Mouse (Mus musculus) right cerebral cortex, adult 2 months (tissue): ENCODE data around the gene Rab11fip5.

Experiments
- DNase-seq, 2 experiments: peaks; one replicate each; pipeline ENCODE4 v3.0.0; 2021 to 2022; ENCODE audit warnings: low spot score in 2 of 2

Gene Rab11fip5

GRCm38 (mm10) chr6:85348133-85348532 lies 26.3 kb downstream of the Rab11fip5 start:
- no peak for DNase-seq

- DNase-seq = peak; percentile 86 to 87
These were observed 28.3 kb downstream of the Rab11fip5 start for GRCm38 (mm10) chr6:85346028-85346634.

GRCm38 (mm10) chr6:85344929-85345328 lies 29.5 kb downstream of the Rab11fip5 start:
- DNase-seq = no peak

GRCm38 (mm10) chr6:85343027-85343426 lies 31.4 kb downstream of the Rab11fip5 start:
- DNase-seq = no peak

- DNase-seq = no peak
These were observed 32.5 kb downstream of the Rab11fip5 start for GRCm38 (mm10) chr6:85341814-85342501.

- DNase-seq = no peak
These were observed 34.2 kb downstream of the Rab11fip5 start for GRCm38 (mm10) chr6:85340184-85340583.

GRCm38 (mm10) chr6:85339273-85339901 lies 35.0 kb downstream of the Rab11fip5 start:
- peak; percentile 58 to 60 for DNase-seq

- DNase-seq = peak; percentile 48 to 60
These were observed 37.5 kb downstream of the Rab11fip5 start for GRCm38 (mm10) chr6:85336944-85337343.

- no peak for DNase-seq
These were observed 39.1 kb downstream of the Rab11fip5 start for GRCm38 (mm10) chr6:85335352-85335751.

- DNase-seq = no peak
These were observed 39.6 kb downstream of the Rab11fip5 start for GRCm38 (mm10) chr6:85334851-85335250.

- no peak for DNase-seq
These were observed 40.2 kb downstream of the Rab11fip5 start for GRCm38 (mm10) chr6:85334251-85334650.

GRCm38 (mm10) chr6:85333732-85334131 lies 40.7 kb downstream of the Rab11fip5 start:
- no peak for DNase-seq

- DNase-seq = peak; percentile 97 to 98
These were observed 41.3 kb downstream of the Rab11fip5 start, which contains the start of gene Sfxn5 for GRCm38 (mm10) chr6:85333000-85333669. Gene Sfxn5, minus strand, starts transcription at chr6:85333422.

GRCm38 (mm10) chr6:85332351-85332999 lies 42.0 kb downstream of the Rab11fip5 start:
- peak in 1 of 2 experiments; percentile 43 for DNase-seq

- DNase-seq = peak in 1 of 2 experiments; percentile 26
These were observed 42.7 kb downstream of the Rab11fip5 start for GRCm38 (mm10) chr6:85331736-85332135.

- peak; percentile 46 to 54 for DNase-seq
These were observed 43.2 kb downstream of the Rab11fip5 start for GRCm38 (mm10) chr6:85331221-85331735.

GRCm38 (mm10) chr6:85329666-85330185 lies 44.7 kb downstream of the Rab11fip5 start:
- no peak for DNase-seq

GRCm38 (mm10) chr6:85326564-85326963 lies 47.9 kb downstream of the Rab11fip5 start:
- DNase-seq = no peak

- peak; percentile 43 to 49 for DNase-seq
These were observed 49.3 kb downstream of the Rab11fip5 start for GRCm38 (mm10) chr6:85325109-85325508.

GRCm38 (mm10) chr6:85320445-85320866 lies 54.0 kb downstream of the Rab11fip5 start:
- peak in 1 of 2 experiments; percentile 37 for DNase-seq

GRCm38 (mm10) chr6:85316211-85316610 lies 58.2 kb downstream of the Rab11fip5 start:
- DNase-seq = no peak
